Mouse (Mus musculus) limb, embryonic 10.5 days (tissue): Measurements from ENCODE around the gene Umad1. TPM values are rescaled to one million over a fixed set of nuclear protein-coding genes. Genes with fewer than 3 reads are reported as not detected.

Experiments used
- DNase-seq: peaks from one replicate; pipeline ENCODE4 v3.0.0-alpha.2; 2017; ENCODE audit warnings: low spot score
- H3K27ac ChIP-seq: fragments of 300-500 bp; sonication (generic); 2 replicates; pipeline ENCODE4 v1.5.1; 2016; ENCODE audit warnings: mild to moderate bottlenecking
- H3K27me3 ChIP-seq: fragments of 300-500 bp; sonication (generic); 2 replicates; pipeline ENCODE4 v1.6.1; 2016; ENCODE audit warnings: low read depth, mild to moderate bottlenecking; ENCODE audit not compliant: poor library complexity, severe bottlenecking
- H3K36me3 ChIP-seq: fragments of 300-500 bp; sonication (generic); 2 replicates; pipeline ENCODE4 v1.6.1; 2016; ENCODE audit warnings: mild to moderate bottlenecking, moderate library complexity
- H3K4me1 ChIP-seq: fragments of 300-500 bp; sonication (generic); 2 replicates; pipeline ENCODE4 v1.6.1; 2016
- H3K4me3 ChIP-seq: fragments of 300-500 bp; sonication (generic); 2 replicates; pipeline ENCODE4 v1.5.1; 2016; ENCODE audit warnings: mild to moderate bottlenecking, moderate library complexity
- H3K9me3 ChIP-seq: fragments of 300-500 bp; sonication (generic); replicated peaks from 2 replicates; pipeline ENCODE4 v1.6.1; 2016; ENCODE audit warnings: mild to moderate bottlenecking
- WGBS: fragments of 180-500 bp; shearing (Covaris S2); methylation state at CpG from one replicate; pipeline ENCODE4 v1.1.7; 2016; 5-methylcytosine and 5-hydroxymethylcytosine counted together
- polyA plus RNA-seq: library from polyadenylated mRNA; unstranded; fragments of >200 nt; fragmentation: Nextera tagmentation; extraction: Ambion mirVana; gene quantifications from 2 replicates; pipeline ENCODE4 v1.2.1, GENCODE M21; 2016

Gene Umad1
- polyA plus RNA-seq, 1 experiment from 2014 or later = 14.4 TPM

DNA sequence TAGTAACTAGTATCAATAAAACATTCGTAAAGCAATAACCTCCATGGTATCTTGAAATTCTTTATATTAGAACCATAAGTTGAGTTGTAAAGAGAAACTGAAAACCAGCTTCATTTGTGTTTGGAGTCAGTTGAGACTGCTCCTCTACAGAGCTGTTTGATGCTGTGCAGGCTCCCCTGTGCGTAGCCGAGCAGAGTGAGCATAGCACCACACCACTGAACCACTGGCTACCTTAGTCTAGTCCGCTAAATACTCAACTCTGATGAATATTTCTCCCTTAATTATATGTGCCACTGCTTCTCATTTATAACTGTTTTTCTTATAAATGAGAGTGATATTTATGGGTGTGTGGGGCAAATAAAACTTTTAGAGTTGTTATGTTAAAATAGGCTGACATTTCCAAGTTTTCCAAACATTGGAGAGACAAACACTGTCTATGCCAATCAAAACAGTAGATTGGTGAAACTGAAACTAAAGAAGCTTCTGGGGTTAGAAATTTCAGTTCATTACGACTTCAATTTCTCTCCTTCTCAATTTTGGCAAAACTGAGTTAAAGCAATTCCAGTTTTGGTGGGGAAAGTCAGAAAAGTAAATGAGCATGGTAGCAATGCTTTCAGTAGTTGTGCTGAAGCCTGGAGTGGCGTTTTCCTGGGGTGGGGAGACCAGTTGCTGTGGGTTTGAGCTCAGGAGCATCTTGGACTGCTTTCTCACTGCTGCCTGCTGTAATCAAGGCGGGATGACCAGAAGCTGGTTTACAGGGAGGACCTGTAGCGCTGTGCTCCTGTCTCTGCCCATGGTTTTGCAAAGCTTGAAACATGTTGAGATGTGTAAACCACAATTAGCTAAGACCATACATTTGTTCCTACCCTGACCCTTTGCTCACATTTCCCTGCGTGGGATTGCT lies 77.7 kb downstream of the Umad1 start:
- Histone ChIP-seq H3K4me1 (no peaks in the 10 kb centered on the region), H3K9me3 (no peaks in the 10 kb centered on the region), H3K36me3 (no peaks in the 10 kb centered on the region), H3K27me3 (no peaks in the 10 kb centered on the region), H3K4me3 (no peak overlapping the region), H3K27ac (no peak overlapping the region)
- 80% methylated on average over 9 of the region's 9 CpGs for WGBS
- no peak for DNase-seq

- 91% methylated on average over 6 of the region's 6 CpGs for WGBS
Observed at GRCm38 (mm10) chr6:8339453-8339852, 80.4 kb downstream of the Umad1 start.

DNA sequence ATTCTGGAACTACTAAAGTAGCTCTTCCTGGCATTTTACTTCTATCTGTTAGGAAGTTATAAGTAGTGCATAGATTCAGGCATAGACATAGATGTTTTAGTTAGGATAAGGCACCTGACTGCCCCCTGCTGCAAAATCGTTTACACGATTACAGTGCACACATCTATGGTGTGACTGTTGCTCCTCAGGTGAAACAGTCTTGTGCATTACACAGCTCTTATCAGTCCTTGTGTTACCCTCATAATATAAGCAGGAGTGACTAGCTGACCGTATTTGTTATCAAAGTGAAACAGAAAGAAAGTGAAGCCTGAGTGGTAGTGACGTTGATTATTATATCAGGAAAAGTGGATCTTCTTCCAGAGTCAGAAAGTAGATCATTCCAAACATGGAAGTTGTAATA lies 84.2 kb downstream of the Umad1 start:
- no peak overlapping the region for H3K27ac ChIP-seq
- WGBS = 90% methylated on average over 4 of the region's 4 CpGs

More at GRCm38 (mm10) chr6:8339453-8339852, 80.4 kb downstream of the Umad1 start:
- Histone ChIP-seq H3K4me3 (no peak overlapping the region), H3K27ac (no peak overlapping the region), H3K27me3 (no peaks in the 10 kb centered on the region), H3K4me1 (no peaks in the 10 kb centered on the region), H3K9me3 (no peaks in the 10 kb centered on the region), H3K36me3 (no peaks in the 10 kb centered on the region)
- no peak for DNase-seq

GRCm38 (mm10) chr6:8345219-8345856 lies 86.2 kb downstream of the Umad1 start:
- no peaks in the 10 kb centered on the region for H3K9me3 ChIP-seq
- 72% methylated on average over 5 of the region's 5 CpGs for WGBS
- no peaks in the 10 kb centered on the region for H3K36me3 ChIP-seq
- no peak overlapping the region for H3K27ac ChIP-seq
- DNase-seq = no peak
- no peak overlapping the region for H3K4me3 ChIP-seq
- no peaks in the 10 kb centered on the region for H3K27me3 ChIP-seq
- H3K4me1 ChIP-seq = no peaks in the 10 kb centered on the region

More for the DNA sequence above, 84.2 kb downstream of the Umad1 start:
- Histone ChIP-seq H3K4me1 (no peaks in the 10 kb centered on the region), H3K27me3 (no peaks in the 10 kb centered on the region), H3K36me3 (no peaks in the 10 kb centered on the region), H3K4me3 (no peak overlapping the region), H3K9me3 (no peaks in the 10 kb centered on the region)
- DNase-seq = no peak

GRCm38 (mm10) chr6:8347154-8347553 lies 88.1 kb downstream of the Umad1 start:
- WGBS = 88% methylated on average over 2 of the region's 2 CpGs
- Histone ChIP-seq H3K9me3 (no peaks in the 10 kb centered on the region), H3K27ac (no peak overlapping the region), H3K27me3 (no peaks in the 10 kb centered on the region), H3K36me3 (no peaks in the 10 kb centered on the region), H3K4me1 (peaks cover 5% of the 10 kb centered on the region; the same call in 1 of the 2 replicates), H3K4me3 (no peak overlapping the region)
- DNase-seq = no peak

DNA sequence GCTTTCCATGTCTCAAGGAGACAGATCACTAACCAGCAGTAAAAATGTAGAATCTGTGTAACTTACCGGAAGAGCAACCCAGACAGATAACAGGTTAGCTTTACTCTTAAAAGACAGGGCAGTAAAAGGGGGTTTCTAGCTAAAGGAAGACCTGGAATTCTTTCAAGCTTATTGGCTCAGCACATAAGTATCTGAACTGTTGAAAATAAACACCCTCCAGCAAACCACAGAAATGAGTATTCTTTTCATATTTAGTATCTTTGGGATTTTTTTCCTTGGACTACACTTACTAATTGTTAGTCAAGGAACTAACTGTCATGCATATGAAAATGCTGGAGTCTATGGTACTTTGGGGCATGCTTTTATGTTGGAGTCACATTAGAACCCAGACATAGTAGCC lies 89.3 kb downstream of the Umad1 start:
- Histone ChIP-seq H3K9me3 (no peaks in the 10 kb centered on the region), H3K27ac (no peak overlapping the region)
- whole genome bisulfite sequencing = 88% methylated on average over 1 of the region's 1 CpGs

GRCm38 (mm10) chr6:8349060-8349670 lies 90.1 kb downstream of the Umad1 start:
- WGBS = 90% methylated on average over 2 of the region's 2 CpGs

More for the DNA sequence above, 89.3 kb downstream of the Umad1 start:
- H3K27me3 ChIP-seq = no peaks in the 10 kb centered on the region
- H3K4me1 ChIP-seq = peaks cover 8% of the 10 kb centered on the region; the same call in 1 of the 2 replicates
- no peaks in the 10 kb centered on the region for H3K36me3 ChIP-seq
- no peak overlapping the region for H3K4me3 ChIP-seq
- no peak for DNase-seq

DNA sequence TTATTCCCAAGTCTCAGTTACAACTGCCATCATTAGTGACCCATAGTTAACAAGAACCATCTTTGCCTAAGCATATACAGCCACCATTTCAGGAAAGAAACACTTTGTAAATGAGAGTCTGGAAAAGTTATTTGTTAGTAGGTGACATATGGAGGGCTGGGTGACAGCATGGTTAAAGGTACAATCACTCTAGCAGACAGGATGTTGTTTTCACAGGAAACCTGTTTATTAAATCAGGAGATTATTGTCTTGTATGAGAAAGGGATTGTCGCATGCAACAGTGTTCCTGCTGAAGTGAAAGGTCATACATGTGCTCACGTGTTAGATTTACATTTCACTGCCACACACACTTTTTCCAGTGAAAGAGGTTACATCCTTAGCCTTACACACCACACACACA lies 92.4 kb downstream of the Umad1 start:
- Histone ChIP-seq H3K27ac (no peak overlapping the region), H3K4me1 (peaks cover 8% of the 10 kb centered on the region; the same call in 1 of the 2 replicates), H3K36me3 (no peaks in the 10 kb centered on the region), H3K4me3 (no peak overlapping the region), H3K9me3 (no peaks in the 10 kb centered on the region), H3K27me3 (no peaks in the 10 kb centered on the region)
- no peak for DNase-seq
- WGBS = 83% methylated on average over 2 of the region's 2 CpGs

More at GRCm38 (mm10) chr6:8349060-8349670, 90.1 kb downstream of the Umad1 start:
- H3K4me3 ChIP-seq = no peak overlapping the region
- H3K36me3 ChIP-seq = no peaks in the 10 kb centered on the region
- H3K4me1 ChIP-seq = peaks cover 8% of the 10 kb centered on the region; the same call in 1 of the 2 replicates
- no peak overlapping the region for H3K27ac ChIP-seq
- no peak for DNase-seq
- H3K9me3 ChIP-seq = no peaks in the 10 kb centered on the region
- no peaks in the 10 kb centered on the region for H3K27me3 ChIP-seq

GRCm38 (mm10) chr6:8352533-8353168 lies 93.6 kb downstream of the Umad1 start:
- Histone ChIP-seq H3K9me3 (no peaks in the 10 kb centered on the region), H3K27ac (no peak overlapping the region), H3K4me1 (peaks cover 8% of the 10 kb centered on the region; the same call in 1 of the 2 replicates), H3K4me3 (no peak overlapping the region), H3K36me3 (no peaks in the 10 kb centered on the region), H3K27me3 (no peaks in the 10 kb centered on the region)
- 87% methylated on average over 12 of the region's 12 CpGs for whole genome bisulfite sequencing
- DNase-seq = no peak

DNA sequence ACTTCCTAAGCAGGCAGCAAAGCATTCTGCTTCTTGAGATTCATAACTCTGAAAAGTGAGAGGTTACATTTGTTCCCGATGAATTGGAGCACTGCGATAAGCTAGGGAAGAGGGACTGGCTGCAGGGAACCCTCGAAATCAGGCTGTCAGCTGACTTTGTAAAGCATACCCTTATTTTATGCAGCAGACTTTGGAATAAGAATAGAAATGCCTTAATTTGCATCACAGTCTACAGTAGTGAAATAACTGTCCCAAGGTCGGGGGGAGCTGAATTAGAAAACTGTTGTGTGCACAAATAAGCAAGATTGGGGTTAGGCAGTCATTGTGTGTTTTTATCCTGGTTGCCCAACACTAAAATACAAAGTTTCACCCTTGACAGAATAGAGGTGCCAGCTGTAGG lies 94.4 kb downstream of the Umad1 start:
- no peaks in the 10 kb centered on the region for H3K36me3 ChIP-seq
- 88% methylated on average over 4 of the region's 4 CpGs for WGBS
- H3K27me3 ChIP-seq = no peaks in the 10 kb centered on the region
- no peaks in the 10 kb centered on the region for H3K9me3 ChIP-seq
- no peak for DNase-seq
- H3K4me3 ChIP-seq = no peak overlapping the region
- H3K4me1 ChIP-seq = peaks cover 8% of the 10 kb centered on the region; the same call in 1 of the 2 replicates
- H3K27ac ChIP-seq = no peak overlapping the region

- no peaks in the 10 kb centered on the region for H3K36me3 ChIP-seq
- no peak for DNase-seq
- no peak overlapping the region for H3K4me3 ChIP-seq
- peaks cover 8% of the 10 kb centered on the region; the same call in 1 of the 2 replicates for H3K4me1 ChIP-seq
- no peak overlapping the region for H3K27ac ChIP-seq
- WGBS = 87% methylated on average over 4 of the region's 4 CpGs
- H3K9me3 ChIP-seq = no peaks in the 10 kb centered on the region
- H3K27me3 ChIP-seq = no peaks in the 10 kb centered on the region
Observed at GRCm38 (mm10) chr6:8354846-8355245, 95.8 kb downstream of the Umad1 start.

- Histone ChIP-seq H3K27ac (no peak overlapping the region), H3K9me3 (no peaks in the 10 kb centered on the region)
- WGBS = 83% methylated on average over 2 of the region's 2 CpGs
Observed at GRCm38 (mm10) chr6:8358232-8358631, 99.1 kb downstream of the Umad1 start.

More at GRCm38 (mm10) chr6:8358232-8358631, 99.1 kb downstream of the Umad1 start:
- no peak overlapping the region for H3K4me3 ChIP-seq
- no peaks in the 10 kb centered on the region for H3K4me1 ChIP-seq
- H3K27me3 ChIP-seq = no peaks in the 10 kb centered on the region
- no peak for DNase-seq
- no peaks in the 10 kb centered on the region for H3K36me3 ChIP-seq
